Mouse (Mus musculus): ENCODE results near the gene Hist1h1a. TPM values are rescaled to one million over a fixed set of nuclear protein-coding genes. Genes with fewer than 3 reads are reported as not detected.
"Not testable (repeated sequence)": the region's sequence is repeated elsewhere in the genome, so short reads cannot be mapped to it uniquely, and the experiment has no call there.

Gene Hist1h1a
- total RNA-seq (2014; rRNA removed) = 5.6 and 6.2 TPM in 2 replicates
- 0.12 TPM in 1 of 2 replicates, not detected in the other for polyA plus RNA-seq (2012; rRNA removed)

DNA sequence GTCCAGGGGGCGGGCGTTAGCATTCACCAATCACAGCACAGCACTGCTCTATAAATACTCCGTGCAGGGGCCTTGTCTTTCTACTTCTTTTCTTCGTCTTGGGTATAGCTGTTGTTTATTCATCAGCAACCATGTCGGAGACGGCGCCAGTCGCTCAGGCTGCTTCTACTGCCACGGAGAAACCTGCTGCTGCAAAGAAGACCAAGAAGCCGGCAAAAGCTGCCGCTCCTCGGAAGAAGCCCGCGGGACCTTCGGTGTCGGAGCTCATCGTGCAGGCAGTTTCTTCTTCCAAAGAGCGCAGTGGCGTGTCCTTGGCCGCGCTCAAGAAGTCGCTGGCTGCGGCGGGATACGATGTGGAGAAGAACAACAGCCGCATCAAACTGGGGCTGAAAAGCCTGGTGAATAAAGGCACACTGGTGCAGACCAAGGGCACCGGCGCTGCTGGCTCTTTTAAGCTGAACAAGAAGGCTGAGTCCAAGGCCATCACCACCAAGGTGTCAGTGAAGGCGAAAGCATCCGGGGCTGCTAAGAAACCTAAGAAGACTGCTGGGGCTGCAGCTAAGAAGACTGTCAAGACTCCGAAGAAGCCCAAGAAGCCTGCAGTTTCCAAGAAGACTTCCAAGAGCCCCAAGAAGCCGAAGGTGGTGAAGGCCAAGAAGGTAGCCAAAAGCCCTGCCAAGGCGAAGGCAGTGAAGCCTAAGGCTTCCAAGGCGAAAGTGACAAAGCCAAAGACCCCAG, at the start of gene Hist1h1a:
Gene Hist1h1a (plus strand): TSS at position 81 of the 738 bp plus-strand sequence.
- Histone ChIP-seq H3K4me3 (ENCODE audit: insufficient read depth, low read depth, low read length) (peak within 1 kb of the TSS; percentile 69), H3K27ac (replicated peaks; ENCODE audit: insufficient read depth, low read depth, low read length) (peak within 1 kb of the TSS; percentile 65), H3K36me3 (ENCODE audit: control insufficient read depth, insufficient read depth, low read length) (no peaks in the 10 kb centered on the region), H3K4me1 (ENCODE audit: control insufficient read depth, insufficient read depth, low read length) (peaks cover 14% of the 10 kb centered on the region; the same call in 1 of the 2 replicates), H3K9ac (ENCODE audit: low read depth, low read length) (peak within 1 kb of the TSS; percentile 74), H3K79me2 (ENCODE audit: control insufficient read depth, insufficient read depth, low read length) (no peaks in the 10 kb centered on the region), H3K27me3 (ENCODE audit: control insufficient read depth, insufficient read depth, low read length) (no peaks in the 10 kb centered on the region)
- peak; percentile 87 for DNase-seq (ENCODE audit: extremely low read depth, low read depth, low spot score)
- TF ChIP-seq POLR2A (IDR thresholded peaks at IDR 0.05; ENCODE audit: extremely low read depth, insufficient read depth, low read length) (0 out of 2 replicates have a peak, but pooled peaks have one; percentile 49), CTCF (IDR thresholded peaks at IDR 0.05; ENCODE audit: low read depth, low read length) (no peak)
- 6% methylated on average over 34 of the region's 34 CpGs for WGBS

GRCm38 (mm10) chr13:23716261-23717042, 47.0 kb upstream of the Hist1h1a start:
- H3K9ac ChIP-seq (ENCODE audit: low read depth, low read length) = no peak overlapping the region
- 77% methylated on average over 5 of the region's 5 CpGs for WGBS
- TF ChIP-seq CTCF (IDR thresholded peaks at IDR 0.05; ENCODE audit: low read depth, low read length) (no peak), POLR2A (IDR thresholded peaks at IDR 0.05; ENCODE audit: extremely low read depth, insufficient read depth, low read length) (no peak)
- no peak overlapping the region for H3K27ac ChIP-seq (replicated peaks; ENCODE audit: insufficient read depth, low read depth, low read length)
- no peak overlapping the region for H3K4me3 ChIP-seq (ENCODE audit: insufficient read depth, low read depth, low read length)
- no peaks in the 10 kb centered on the region for H3K27me3 ChIP-seq (ENCODE audit: control insufficient read depth, insufficient read depth, low read length)
- peaks cover 12% of the 10 kb centered on the region; the same call in 1 of the 2 replicates for H3K4me1 ChIP-seq (ENCODE audit: control insufficient read depth, insufficient read depth, low read length)
- H3K36me3 ChIP-seq (ENCODE audit: control insufficient read depth, insufficient read depth, low read length) = no peaks in the 10 kb centered on the region
- no peaks in the 10 kb centered on the region for H3K79me2 ChIP-seq (ENCODE audit: control insufficient read depth, insufficient read depth, low read length)
- DNase-seq (ENCODE audit: extremely low read depth, low read depth, low spot score) = peak; percentile 58

DNA sequence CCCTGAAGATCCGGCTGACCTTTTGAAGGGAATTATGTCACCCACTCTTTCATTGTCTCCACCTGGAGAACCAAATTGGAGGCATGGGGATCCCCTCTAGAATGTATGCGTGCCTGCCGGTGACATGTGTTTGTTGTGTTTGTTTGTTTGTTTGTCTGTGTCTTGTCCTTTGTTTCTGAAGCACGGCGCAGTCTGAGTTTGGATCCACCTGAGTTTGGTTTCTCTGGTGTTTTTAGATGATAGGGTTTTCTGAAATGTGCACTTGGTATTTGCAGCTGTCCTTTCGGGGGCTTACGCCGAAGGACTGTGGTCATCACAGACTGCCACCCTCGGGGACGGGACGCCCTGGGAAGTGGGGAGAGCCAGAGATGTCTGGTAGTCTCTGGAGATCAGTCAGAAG, 46.3 kb upstream of the Hist1h1a start:
- WGBS = 64% methylated on average over 11 of the region's 11 CpGs
- TF ChIP-seq CTCF (IDR thresholded peaks at IDR 0.05; ENCODE audit: low read depth, low read length) (no peak), POLR2A (IDR thresholded peaks at IDR 0.05; ENCODE audit: extremely low read depth, insufficient read depth, low read length) (no peak)
- Histone ChIP-seq H3K27ac (replicated peaks; ENCODE audit: insufficient read depth, low read depth, low read length) (peak overlapping the region; percentile 36), H3K79me2 (ENCODE audit: control insufficient read depth, insufficient read depth, low read length) (no peaks in the 10 kb centered on the region), H3K36me3 (ENCODE audit: control insufficient read depth, insufficient read depth, low read length) (no peaks in the 10 kb centered on the region), H3K9ac (ENCODE audit: low read depth, low read length) (no peak overlapping the region), H3K4me1 (ENCODE audit: control insufficient read depth, insufficient read depth, low read length) (peaks cover 12% of the 10 kb centered on the region; the same call in 1 of the 2 replicates), H3K4me3 (ENCODE audit: insufficient read depth, low read depth, low read length) (no peak overlapping the region), H3K27me3 (ENCODE audit: control insufficient read depth, insufficient read depth, low read length) (no peaks in the 10 kb centered on the region)
- DNase-seq (ENCODE audit: extremely low read depth, low read depth, low spot score) = no peak

GRCm38 (mm10) chr13:23717593-23718245, 45.7 kb upstream of the Hist1h1a start:
- H3K4me3 ChIP-seq (ENCODE audit: insufficient read depth, low read depth, low read length); H3K79me2 ChIP-seq (ENCODE audit: control insufficient read depth, insufficient read depth, low read length); H3K27me3 ChIP-seq (ENCODE audit: control insufficient read depth, insufficient read depth, low read length); H3K9ac ChIP-seq (ENCODE audit: low read depth, low read length); H3K36me3 ChIP-seq (ENCODE audit: control insufficient read depth, insufficient read depth, low read length): not testable (repeated sequence)
- WGBS = 11% methylated on average over 2 of the region's 2 CpGs
- Histone ChIP-seq H3K4me1 (ENCODE audit: control insufficient read depth, insufficient read depth, low read length) (peaks cover 12% of the 10 kb centered on the region; the same call in 1 of the 2 replicates), H3K27ac (replicated peaks; ENCODE audit: insufficient read depth, low read depth, low read length) (peak overlapping the region; percentile 36)
- peak; percentile 68 for DNase-seq (ENCODE audit: extremely low read depth, low read depth, low spot score)

- no peak overlapping the region for H3K4me3 ChIP-seq (ENCODE audit: insufficient read depth, low read depth, low read length)
- H3K9ac ChIP-seq (ENCODE audit: low read depth, low read length) = no peak overlapping the region
- 96% methylated on average over 4 of the region's 4 CpGs for WGBS
- no peaks in the 10 kb centered on the region for H3K27me3 ChIP-seq (ENCODE audit: control insufficient read depth, insufficient read depth, low read length)
- TF ChIP-seq POLR2A (IDR thresholded peaks at IDR 0.05; ENCODE audit: extremely low read depth, insufficient read depth, low read length) (no peak), CTCF (IDR thresholded peaks at IDR 0.05; ENCODE audit: low read depth, low read length) (no peak)
- H3K27ac ChIP-seq (replicated peaks; ENCODE audit: insufficient read depth, low read depth, low read length) = no peak overlapping the region
- peaks cover 12% of the 10 kb centered on the region for H3K4me1 ChIP-seq (ENCODE audit: control insufficient read depth, insufficient read depth, low read length)
- DNase-seq (ENCODE audit: extremely low read depth, low read depth, low spot score) = no peak
- H3K36me3 ChIP-seq (ENCODE audit: control insufficient read depth, insufficient read depth, low read length) = no peaks in the 10 kb centered on the region
- H3K79me2 ChIP-seq (ENCODE audit: control insufficient read depth, insufficient read depth, low read length) = no peaks in the 10 kb centered on the region
Measured at GRCm38 (mm10) chr13:23724239-23724638, 39.2 kb upstream of the Hist1h1a start.

Measured in liver, adult 2 months (tissue).